Mouse (Mus musculus): ENCODE measurements around the gene Cage1. TPM values are rescaled to one million over a fixed set of nuclear protein-coding genes. Genes with fewer than 3 reads are reported as not detected.
A peak's percentile ranks its signal among the peaks of the same experiment; 100 is the strongest.

Gene Cage1
- total and polyA plus RNA-seq, 2 experiments from 2014 or later: 0.99 to 1.2 TPM

- H3K27ac ChIP-seq (ENCODE audit: low read depth): no peak overlapping the region
- 65% methylated on average over 5 of the region's 5 CpGs for WGBS
- H3K9ac ChIP-seq (replicated peaks; ENCODE audit: low read depth, low read length): no peak overlapping the region
- H3K27me3 ChIP-seq (ENCODE audit: control insufficient read depth, insufficient read depth, low read length): no peaks in the 10 kb centered on the region
- no peaks in the 10 kb centered on the region for H3K36me3 ChIP-seq (replicated peaks; ENCODE audit: control insufficient read depth, insufficient read depth, low read length)
- no peaks in the 10 kb centered on the region for H3K9me3 ChIP-seq (replicated peaks; ENCODE audit: control insufficient read depth, low read length)
- no peak overlapping the region for H3K4me2 ChIP-seq (ENCODE audit: low read depth, low read length)
- no peaks in the 10 kb centered on the region for H3K4me1 ChIP-seq (ENCODE audit: control insufficient read depth, insufficient read depth)
- no peak overlapping the region for H3K4me3 ChIP-seq (ENCODE audit: low read depth, low read length)
- TF ChIP-seq CTCF (IDR thresholded peaks at IDR 0.05; ENCODE audit: low read depth) (no peak), EP300 (IDR thresholded peaks at IDR 0.05; ENCODE audit: low read depth) (no peak)
- DNase-seq (ENCODE audit: low spot score): no peak
- no peak for ATAC-seq (ENCODE audit: insufficient read depth, low read depth)
Observed at GRCm38 (mm10) chr13:38010444-38010910, 26.4 kb downstream of the Cage1 start.

- Histone ChIP-seq H3K9me3 (replicated peaks; ENCODE audit: control insufficient read depth, low read length) (no peaks in the 10 kb centered on the region), H3K4me2 (ENCODE audit: low read depth, low read length) (no peak overlapping the region), H3K4me3 (ENCODE audit: low read depth, low read length) (no peak overlapping the region), H3K36me3 (replicated peaks; ENCODE audit: control insufficient read depth, insufficient read depth, low read length) (no peaks in the 10 kb centered on the region), H3K4me1 (ENCODE audit: control insufficient read depth, insufficient read depth) (no peaks in the 10 kb centered on the region), H3K9ac (replicated peaks; ENCODE audit: low read depth, low read length) (no peak overlapping the region), H3K27ac (ENCODE audit: low read depth) (no peak overlapping the region), H3K27me3 (ENCODE audit: control insufficient read depth, insufficient read depth, low read length) (no peaks in the 10 kb centered on the region)
- WGBS: 59% methylated on average over 5 of the region's 5 CpGs
- ATAC-seq (ENCODE audit: insufficient read depth, low read depth): no peak
- no peak for DNase-seq (ENCODE audit: low spot score)
- no peak for TF ChIP-seq EP300 (IDR thresholded peaks at IDR 0.05; ENCODE audit: low read depth)
- no peak for TF ChIP-seq CTCF (IDR thresholded peaks at IDR 0.05; ENCODE audit: low read depth)
Observed at GRCm38 (mm10) chr13:38009721-38010408, 27.0 kb downstream of the Cage1 start.

- Histone ChIP-seq H3K27ac (ENCODE audit: low read depth) (no peak overlapping the region), H3K4me2 (ENCODE audit: low read depth, low read length) (no peak overlapping the region), H3K27me3 (ENCODE audit: control insufficient read depth, insufficient read depth, low read length) (no peaks in the 10 kb centered on the region), H3K4me3 (ENCODE audit: low read depth, low read length) (no peak overlapping the region), H3K9ac (replicated peaks; ENCODE audit: low read depth, low read length) (no peak overlapping the region), H3K36me3 (replicated peaks; ENCODE audit: control insufficient read depth, insufficient read depth, low read length) (no peaks in the 10 kb centered on the region), H3K4me1 (ENCODE audit: control insufficient read depth, insufficient read depth) (no peaks in the 10 kb centered on the region), H3K9me3 (replicated peaks; ENCODE audit: control insufficient read depth, low read length) (no peaks in the 10 kb centered on the region)
- DNase-seq (ENCODE audit: low spot score) (no peak), ATAC-seq (ENCODE audit: insufficient read depth, low read depth) (no peak)
- 70% methylated on average over 2 of the region's 2 CpGs for WGBS
- TF ChIP-seq EP300 (IDR thresholded peaks at IDR 0.05; ENCODE audit: low read depth) (no peak), CTCF (IDR thresholded peaks at IDR 0.05; ENCODE audit: low read depth) (no peak)
Observed at GRCm38 (mm10) chr13:38007972-38008371, 28.9 kb downstream of the Cage1 start.

- no peak overlapping the region for H3K4me2 ChIP-seq (ENCODE audit: low read depth, low read length)
- ATAC-seq (ENCODE audit: insufficient read depth, low read depth): no peak
- H3K36me3 ChIP-seq (replicated peaks; ENCODE audit: control insufficient read depth, insufficient read depth, low read length): no peaks in the 10 kb centered on the region
- H3K9ac ChIP-seq (replicated peaks; ENCODE audit: low read depth, low read length): no peak overlapping the region
- no peaks in the 10 kb centered on the region for H3K27me3 ChIP-seq (ENCODE audit: control insufficient read depth, insufficient read depth, low read length)
- H3K4me1 ChIP-seq (ENCODE audit: control insufficient read depth, insufficient read depth): no peaks in the 10 kb centered on the region
- H3K4me3 ChIP-seq (ENCODE audit: low read depth, low read length): no peak overlapping the region
- DNase-seq (ENCODE audit: low spot score): no peak
- 46% methylated on average over 1 of the region's 1 CpGs for WGBS
- H3K9me3 ChIP-seq (replicated peaks; ENCODE audit: control insufficient read depth, low read length): no peaks in the 10 kb centered on the region
- TF ChIP-seq EP300 (IDR thresholded peaks at IDR 0.05; ENCODE audit: low read depth) (no peak), CTCF (IDR thresholded peaks at IDR 0.05; ENCODE audit: low read depth) (no peak)
- H3K27ac ChIP-seq (ENCODE audit: low read depth): no peak overlapping the region
Observed at GRCm38 (mm10) chr13:38002461-38002860, 34.4 kb downstream of the Cage1 start.

- TF ChIP-seq CTCF (IDR thresholded peaks at IDR 0.05; ENCODE audit: low read depth) (no peak), EP300 (IDR thresholded peaks at IDR 0.05; ENCODE audit: low read depth) (no peak)
- H3K4me2 ChIP-seq (ENCODE audit: low read depth, low read length): no peak overlapping the region
- no peak overlapping the region for H3K4me3 ChIP-seq (ENCODE audit: low read depth, low read length)
- DNase-seq (ENCODE audit: low spot score) (no peak), ATAC-seq (ENCODE audit: insufficient read depth, low read depth) (no peak)
- 77% methylated on average over 3 of the region's 3 CpGs for WGBS
- H3K27me3 ChIP-seq (ENCODE audit: control insufficient read depth, insufficient read depth, low read length): no peaks in the 10 kb centered on the region
- no peak overlapping the region for H3K27ac ChIP-seq (ENCODE audit: low read depth)
- H3K9me3 ChIP-seq (replicated peaks; ENCODE audit: control insufficient read depth, low read length): no peaks in the 10 kb centered on the region
- H3K9ac ChIP-seq (replicated peaks; ENCODE audit: low read depth, low read length): no peak overlapping the region
- H3K4me1 ChIP-seq (ENCODE audit: control insufficient read depth, insufficient read depth): no peaks in the 10 kb centered on the region
- no peaks in the 10 kb centered on the region for H3K36me3 ChIP-seq (replicated peaks; ENCODE audit: control insufficient read depth, insufficient read depth, low read length)
Observed at GRCm38 (mm10) chr13:37999713-38000112, 37.2 kb downstream of the Cage1 start.

- peak overlapping the region; percentile 83 for H3K4me3 ChIP-seq (ENCODE audit: low read depth, low read length)
- peak overlapping the region; percentile 18 for H3K27ac ChIP-seq (ENCODE audit: low read depth)
- no peaks in the 10 kb centered on the region for H3K9me3 ChIP-seq (replicated peaks; ENCODE audit: control insufficient read depth, low read length)
- H3K9ac ChIP-seq (replicated peaks; ENCODE audit: low read depth, low read length): 0 out of 2 replicates have a peak overlapping the region, but pooled peaks have one; percentile 31
- H3K4me1 ChIP-seq (ENCODE audit: control insufficient read depth, insufficient read depth): peaks cover 10% of the 10 kb centered on the region
- no peak for DNase-seq (ENCODE audit: low spot score)
- peak overlapping the region; percentile 62 for H3K4me2 ChIP-seq (ENCODE audit: low read depth, low read length)
- H3K27me3 ChIP-seq (ENCODE audit: control insufficient read depth, insufficient read depth, low read length): no peaks in the 10 kb centered on the region
- ATAC-seq (ENCODE audit: insufficient read depth, low read depth): 0 out of 2 replicates have a peak, but pooled peaks have one; percentile 4
- 19% methylated on average over 7 of the region's 7 CpGs for WGBS
- TF ChIP-seq CTCF (IDR thresholded peaks at IDR 0.05; ENCODE audit: low read depth): no peak
- no peak for TF ChIP-seq EP300 (IDR thresholded peaks at IDR 0.05; ENCODE audit: low read depth)
- H3K36me3 ChIP-seq (replicated peaks; ENCODE audit: control insufficient read depth, insufficient read depth, low read length): peaks cover 23% of the 10 kb centered on the region
Observed at GRCm38 (mm10) chr13:37994405-37994749, 42.5 kb downstream of the Cage1 start.
